18 mouse cellular contexts compared by ENCODE assay signal in the genomic region with DNA sequence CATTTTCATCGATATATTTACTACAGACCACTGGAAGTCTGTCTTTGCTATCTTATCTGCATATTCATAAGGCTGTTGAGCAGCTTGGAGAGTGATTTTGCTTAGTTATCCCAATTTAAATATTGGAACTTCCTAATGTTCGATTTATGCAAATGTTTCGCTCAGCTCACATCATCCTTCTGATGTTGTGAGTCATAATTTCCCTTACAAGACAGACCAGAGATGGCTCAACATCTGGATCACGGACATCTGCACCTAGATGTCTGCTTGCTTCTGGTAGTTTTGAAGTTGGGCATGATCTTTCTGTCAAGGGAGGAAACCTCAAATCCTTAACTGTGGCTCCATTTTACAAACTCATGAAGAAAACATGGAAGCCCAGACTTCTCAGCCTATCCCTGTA.
DNase-seq lines count a peak whose midpoint lies in the region; ATAC-seq and TF ChIP-seq lines count a peak whose summit lies in the region.
"Had no signal": no experiment of that assay in that cellular context is flagged by ENCODE, and none has a peak within 500 bp of the region (broad histone marks: within the 10 kb centered on the region; RNA-seq: fewer than 3 reads in every experiment).

No protein-coding gene starts in this region.

- peak; percentile 97 for TF ChIP-seq EP300 in CH12.LX (IDR thresholded peaks at IDR 0.05; ENCODE audit: low read length)

- H3K79me2 ChIP-seq in CH12.LX (replicated peaks; ENCODE audit: control insufficient read depth, extremely low read depth, insufficient read depth, poor library complexity, severe bottlenecking), result no peaks in the 10 kb centered on the region

- dilution Hi-C loops in CH12.LX (cut with MboI; ENCODE audit: extremely low pct_ligation_motif_present, extremely low pct_unique_long_range_greater_than_20kb, low sequenced_read_pairs), result no loop called here

- no peaks in the 10 kb centered on the region for H3K36me3 ChIP-seq in CH12.LX (replicated peaks in 1 of 2; ENCODE audit: control insufficient read depth in 1 of 2, insufficient read depth in 1 of 2, low read length in 1 of 2)
- no peaks in the 10 kb centered on the region for H3K36me3 ChIP-seq in intestine, postnatal 0 days (ENCODE audit: control insufficient read depth, insufficient read depth)
- H3K36me3 ChIP-seq: G1E had no signal

- no peak for TF ChIP-seq POLR2A in CH12.LX (IDR thresholded peaks at IDR 0.05; ENCODE audit: low read depth, low read length)

- H3K4me3 ChIP-seq in CH12.LX (replicated peaks in 1 of 3; ENCODE audit: low read depth in 2 of 3, low read length in 2 of 3, poor library complexity in 1 of 3), result no peak overlapping the region
- H3K4me3 ChIP-seq in intestine, postnatal 0 days (ENCODE audit: low read depth, low read length), result no peak overlapping the region

- peaks cover 10 to 22% of the 10 kb centered on the region in 2 experiments for H3K4me1 ChIP-seq in CH12.LX (ENCODE audit: control insufficient read depth in 1 of 2, insufficient read depth in 2 of 2)
- H3K4me1 ChIP-seq in intestine, postnatal 0 days (replicated peaks; ENCODE audit: control insufficient read depth, insufficient read depth, low read length), result no peaks in the 10 kb centered on the region

- no peak; the same call in 1 of the 2 replicates for TF ChIP-seq RAD21 in CH12.LX (IDR thresholded peaks at IDR 0.05; ENCODE audit: low read depth, low read length)

- peak overlapping the region; percentile 64 for H3K27ac ChIP-seq in CH12.LX (ENCODE audit: insufficient read depth, low read depth)
- H3K27ac ChIP-seq in intestine, postnatal 0 days (ENCODE audit: low read depth, low read length), result no peak overlapping the region

- H3K27me3 ChIP-seq in CH12.LX (replicated peaks), result no peaks in the 10 kb centered on the region
- H3K27me3 ChIP-seq in intestine, postnatal 0 days (replicated peaks; ENCODE audit: control insufficient read depth, insufficient read depth, low read length), result no peaks in the 10 kb centered on the region
- H3K27me3 ChIP-seq: Patski had no signal

- WGBS in intestine, postnatal 0 days, result 85% methylated on average over 4 of the region's 4 CpGs

- peak overlapping the region; percentile 48 for H3K9ac ChIP-seq in CH12.LX (ENCODE audit: insufficient read depth, low read depth)
- H3K9ac ChIP-seq in intestine, postnatal 0 days (ENCODE audit: low read depth, low read length), result no peak overlapping the region

- peak overlapping the region; percentile 71; the same call in 1 of the 2 replicates for H3K4me2 ChIP-seq in CH12.LX (ENCODE audit: insufficient read depth, low read depth, poor library complexity, severe bottlenecking)
- no peak overlapping the region for H3K4me2 ChIP-seq in intestine, postnatal 0 days (replicated peaks; ENCODE audit: low read depth)

- DNase-seq in CH12.LX (ENCODE audit: extremely low read depth), result peak; percentile 89
- DNase-seq: adrenal gland, adult 2 months; adrenal gland, adult 8-10 months; adrenal gland, postnatal 10 days; adrenal gland, postnatal 14 days; adrenal gland, postnatal 25 days; adrenal gland, postnatal 36 days; B cell, adult 2 months; cerebellum, adult 11 months; cerebellum, adult 11-12 months; cerebellum, adult 18-20 months; cerebellum, adult 2 months; cerebellum, adult 8-10 months had no signal

- no peak for TF ChIP-seq CTCF in CH12.LX (conservative IDR thresholded peaks at IDR 0.05 in 1 of 2, IDR thresholded peaks at IDR 0.05 in 1 of 2; ENCODE audit: low read depth in 2 of 2, low read length in 2 of 2)
- no peak for TF ChIP-seq CTCF in intestine, postnatal 0 days (IDR thresholded peaks at IDR 0.05; ENCODE audit: low read depth)

- in situ Hi-C loops in CH12.LX (cut with MboI; ENCODE audit: low pct_ligation_motif_present, low pct_unique_long_range_greater_than_20kb, low sequenced_read_pairs), result no loop called here

- no peak for ATAC-seq in intestine, postnatal 0 days
- ATAC-seq: activated CD4-positive, CD25-positive, alpha-beta regulatory T cell, adult 4 months; CD4-positive, CD25-positive, alpha-beta regulatory T cell, adult 4 months; Patski had no signal

- H3K9me3 ChIP-seq in CH12.LX (replicated peaks; ENCODE audit: low read length), result no peaks in the 10 kb centered on the region
- no peaks in the 10 kb centered on the region for H3K9me3 ChIP-seq in intestine, postnatal 0 days (ENCODE audit: control insufficient read depth)
- H3K9me3 ChIP-seq: G1E had no signal

TF ChIP-seq in CH12.LX, 34 proteins besides CTCF, POLR2A, EP300 and RAD21:
- no peak; the same call in 1 of the 2 replicates for TF ChIP-seq MAX (IDR thresholded peaks at IDR 0.05; ENCODE audit: low read length)
- TF ChIP-seq SIN3A (IDR thresholded peaks at IDR 0.05; ENCODE audit: low read length), result no peak
- TF ChIP-seq IRF4 (IDR thresholded peaks at IDR 0.05; ENCODE audit: low read depth, low read length), result peak; percentile 73
- no peak; the same call in 1 of the 2 replicates for TF ChIP-seq POLR2AphosphoS2 (IDR thresholded peaks at IDR 0.05; ENCODE audit: low read depth, low read length)
- TF ChIP-seq USF2 (conservative IDR thresholded peaks at IDR 0.05; ENCODE audit: low read depth, low read length), result no peak
- no peak for TF ChIP-seq NRF1 (IDR thresholded peaks at IDR 0.05; ENCODE audit: low read depth, low read length)
- no peak for TF ChIP-seq UBTF (IDR thresholded peaks at IDR 0.05; ENCODE audit: low read depth, low read length)
- no peak for TF ChIP-seq KAT2A (IDR thresholded peaks at IDR 0.05; ENCODE audit: insufficient replicate concordance, low read length)
- TF ChIP-seq ZKSCAN1 (IDR thresholded peaks at IDR 0.05; ENCODE audit: borderline replicate concordance, low read depth, low read length), result no peak
- no peak for TF ChIP-seq CHD1 (IDR thresholded peaks at IDR 0.05; ENCODE audit: low read depth, low read length)
- no peak; the same call in 1 of the 2 replicates for TF ChIP-seq MXI1 (IDR thresholded peaks at IDR 0.05; ENCODE audit: low read depth, low read length)
- TF ChIP-seq USF1 (IDR thresholded peaks at IDR 0.05; ENCODE audit: low read depth, low read length), result no peak
- TF ChIP-seq ZMIZ1 (IDR thresholded peaks at IDR 0.05; ENCODE audit: low read depth, low read length), result no peak
- no peak for TF ChIP-seq ELF1 (IDR thresholded peaks at IDR 0.05; ENCODE audit: low read depth, low read length)
- peak; percentile 82 for TF ChIP-seq MEF2A (IDR thresholded peaks at IDR 0.05; ENCODE audit: borderline replicate concordance, low read depth, low read length)
- peak; percentile 99 for TF ChIP-seq JUND (conservative IDR thresholded peaks at IDR 0.05; ENCODE audit: low read depth, low read length)
- no peak for TF ChIP-seq NELFE (IDR thresholded peaks at IDR 0.05; ENCODE audit: low read depth, low read length)
- TF ChIP-seq TBP (conservative IDR thresholded peaks at IDR 0.05; ENCODE audit: low read depth, low read length), result peak; percentile 63; the same call in 1 of the 2 replicates
- no peak for TF ChIP-seq ZC3H11A (IDR thresholded peaks at IDR 0.05; ENCODE audit: low read depth, low read length)
- no peak for TF ChIP-seq E2F4 (IDR thresholded peaks at IDR 0.05; ENCODE audit: insufficient replicate concordance, low read depth, low read length)
- no peak for TF ChIP-seq SMC3 (IDR thresholded peaks at IDR 0.05; ENCODE audit: low read depth, low read length)
- TF ChIP-seq GABPA (IDR thresholded peaks at IDR 0.05; ENCODE audit: insufficient replicate concordance, low read depth, low read length), result no peak
- peak; percentile 61 for TF ChIP-seq BHLHE40 (IDR thresholded peaks at IDR 0.05; ENCODE audit: low read depth, low read length)
- TF ChIP-seq ZNF384 (IDR thresholded peaks at IDR 0.05; ENCODE audit: low read depth, low read length), result no peak; the same call in 1 of the 2 replicates
- TF ChIP-seq JUN (IDR thresholded peaks at IDR 0.05; ENCODE audit: insufficient read depth, low read depth, low read length), result peak; percentile 99
- TF ChIP-seq HCFC1 (IDR thresholded peaks at IDR 0.05; ENCODE audit: low read depth, low read length), result 0 out of 2 replicates have a peak, but pooled peaks have one; percentile 22
- peak; percentile 52; the same call in 1 of the 2 replicates for TF ChIP-seq MYC (IDR thresholded peaks at IDR 0.05; ENCODE audit: low read depth, low read length)
- peak; percentile 97 for TF ChIP-seq TCF12 (IDR thresholded peaks at IDR 0.05; ENCODE audit: low read depth, low read length)
- TF ChIP-seq CHD2 (IDR thresholded peaks at IDR 0.05; ENCODE audit: low read length), result peak; percentile 64
- TF ChIP-seq MAZ (IDR thresholded peaks at IDR 0.05; ENCODE audit: low read depth, low read length), result no peak
- 0 out of 2 replicates have a peak, but pooled peaks have one; percentile 35 for TF ChIP-seq RCOR1 (conservative IDR thresholded peaks at IDR 0.05; ENCODE audit: low read depth, low read length)
- 0 out of 2 replicates have a peak, but pooled peaks have one; percentile 56 for TF ChIP-seq MAFK (IDR thresholded peaks at IDR 0.05; ENCODE audit: insufficient replicate concordance, low read length)
- peak; percentile 97 for TF ChIP-seq ETS1 (conservative IDR thresholded peaks at IDR 0.05; ENCODE audit: low read depth, low read length)
- no peak for TF ChIP-seq PAX5 (IDR thresholded peaks at IDR 0.05; ENCODE audit: low read length)
